Mouse (Mus musculus): Measurements from ENCODE around the gene Nek7. TPM values are rescaled to one million over a fixed set of nuclear protein-coding genes. Genes with fewer than 3 reads are reported as not detected.

The Nek7 gene
- total and polyA plus RNA-seq, 3 experiments: 29.1 to 75.1 (median 63.7) TPM

- TF ChIP-seq MAX (IDR thresholded peaks at IDR 0.05; ENCODE audit: low read length): no peak
- no peak for TF ChIP-seq ZC3H11A (IDR thresholded peaks at IDR 0.05; ENCODE audit: low read depth, low read length)
- no peak for TF ChIP-seq HCFC1 (IDR thresholded peaks at IDR 0.05; ENCODE audit: low read depth, low read length)
- no peak for TF ChIP-seq CTCF (conservative IDR thresholded peaks at IDR 0.05 in 1 of 2, IDR thresholded peaks at IDR 0.05 in 1 of 2; ENCODE audit: low read depth in 2 of 2, low read length in 2 of 2)
- TF ChIP-seq BHLHE40 (IDR thresholded peaks at IDR 0.05; ENCODE audit: low read depth, low read length): no peak
- no peak for TF ChIP-seq CHD1 (IDR thresholded peaks at IDR 0.05; ENCODE audit: low read depth, low read length)
- no peak for TF ChIP-seq MAZ (IDR thresholded peaks at IDR 0.05; ENCODE audit: low read depth, low read length)
- TF ChIP-seq GABPA (IDR thresholded peaks at IDR 0.05; ENCODE audit: insufficient replicate concordance, low read depth, low read length): no peak
- no peak for TF ChIP-seq JUND (conservative IDR thresholded peaks at IDR 0.05; ENCODE audit: low read depth, low read length)
- Histone ChIP-seq H3K36me3 (replicated peaks in 1 of 2; ENCODE audit: control insufficient read depth in 1 of 2, insufficient read depth in 1 of 2, low read length in 1 of 2) (peaks cover 16 to 64% of the 10 kb centered on the region in 2 experiments), H3K79me2 (replicated peaks; ENCODE audit: control insufficient read depth, extremely low read depth, insufficient read depth, poor library complexity, severe bottlenecking) (0 out of 2 replicates have a peak, but pooled peaks cover 3% of the 10 kb centered on the region), H3K27ac (ENCODE audit: insufficient read depth, low read depth) (no peak overlapping the region), H3K4me3 (replicated peaks in 1 of 3; ENCODE audit: low read depth in 2 of 3, low read length in 2 of 3, poor library complexity in 1 of 3) (no peak overlapping the region), H3K4me1 (ENCODE audit: control insufficient read depth in 1 of 2, insufficient read depth in 2 of 2) (peaks cover 14 to 59% of the 10 kb centered on the region in 2 experiments), H3K9me3 (replicated peaks; ENCODE audit: low read length) (no peaks in the 10 kb centered on the region), H3K9ac (ENCODE audit: insufficient read depth, low read depth) (no peak overlapping the region), H3K4me2 (ENCODE audit: insufficient read depth, low read depth, poor library complexity, severe bottlenecking) (no peak overlapping the region), H3K27me3 (replicated peaks) (no peaks in the 10 kb centered on the region)
- in situ Hi-C loops (cut with MboI; ENCODE audit: low pct_ligation_motif_present, low pct_unique_long_range_greater_than_20kb, low sequenced_read_pairs): no loop called here
- DNase-seq (ENCODE audit: extremely low read depth): no peak
- dilution Hi-C loops (cut with MboI; ENCODE audit: extremely low pct_ligation_motif_present, extremely low pct_unique_long_range_greater_than_20kb, low sequenced_read_pairs): no loop called here
Measured at GRCm38 (mm10) chr1:138507014-138507413, 112.9 kb downstream of the Nek7 start.

GRCm38 (mm10) chr1:138504228-138504627 is 115.7 kb downstream of the Nek7 start:
- TF ChIP-seq RCOR1 (conservative IDR thresholded peaks at IDR 0.05; ENCODE audit: low read depth, low read length): no peak
- no peak for TF ChIP-seq ZNF384 (IDR thresholded peaks at IDR 0.05; ENCODE audit: low read depth, low read length)
- TF ChIP-seq ETS1 (conservative IDR thresholded peaks at IDR 0.05; ENCODE audit: low read depth, low read length): no peak
- no peak for TF ChIP-seq KAT2A (IDR thresholded peaks at IDR 0.05; ENCODE audit: insufficient replicate concordance, low read length)
- no peak for TF ChIP-seq ELF1 (IDR thresholded peaks at IDR 0.05; ENCODE audit: low read depth, low read length)
- no peak for TF ChIP-seq CHD1 (IDR thresholded peaks at IDR 0.05; ENCODE audit: low read depth, low read length)
- TF ChIP-seq MXI1 (IDR thresholded peaks at IDR 0.05; ENCODE audit: low read depth, low read length): no peak
- no peak for TF ChIP-seq MYC (IDR thresholded peaks at IDR 0.05; ENCODE audit: low read depth, low read length)
- no peak for TF ChIP-seq POLR2AphosphoS2 (IDR thresholded peaks at IDR 0.05; ENCODE audit: low read depth, low read length)
- TF ChIP-seq HCFC1 (IDR thresholded peaks at IDR 0.05; ENCODE audit: low read depth, low read length): no peak
- no peak for TF ChIP-seq UBTF (IDR thresholded peaks at IDR 0.05; ENCODE audit: low read depth, low read length)
- no peak for TF ChIP-seq CHD2 (IDR thresholded peaks at IDR 0.05; ENCODE audit: low read length)
- TF ChIP-seq TBP (conservative IDR thresholded peaks at IDR 0.05; ENCODE audit: low read depth, low read length): no peak
- TF ChIP-seq MAFK (IDR thresholded peaks at IDR 0.05; ENCODE audit: insufficient replicate concordance, low read length): no peak
- no peak for TF ChIP-seq JUND (conservative IDR thresholded peaks at IDR 0.05; ENCODE audit: low read depth, low read length)
- no peak for TF ChIP-seq NRF1 (IDR thresholded peaks at IDR 0.05; ENCODE audit: low read depth, low read length)
- TF ChIP-seq SIN3A (IDR thresholded peaks at IDR 0.05; ENCODE audit: low read length): no peak
- no peak for TF ChIP-seq EP300 (IDR thresholded peaks at IDR 0.05; ENCODE audit: low read length)
- TF ChIP-seq ZMIZ1 (IDR thresholded peaks at IDR 0.05; ENCODE audit: low read depth, low read length): no peak
- TF ChIP-seq USF1 (IDR thresholded peaks at IDR 0.05; ENCODE audit: low read depth, low read length): no peak
- peaks cover 3 to 47% of the 10 kb centered on the region in 2 experiments for H3K4me1 ChIP-seq (ENCODE audit: control insufficient read depth in 1 of 2, insufficient read depth in 2 of 2)
- peaks cover 26 to 73% of the 10 kb centered on the region in 2 experiments for H3K36me3 ChIP-seq (replicated peaks in 1 of 2; ENCODE audit: control insufficient read depth in 1 of 2, insufficient read depth in 1 of 2, low read length in 1 of 2)
- no peak for DNase-seq (ENCODE audit: extremely low read depth)
- H3K4me3 ChIP-seq (replicated peaks in 1 of 3; ENCODE audit: low read depth in 2 of 3, low read length in 2 of 3, poor library complexity in 1 of 3): no peak overlapping the region
- no peak overlapping the region for H3K27ac ChIP-seq (ENCODE audit: insufficient read depth, low read depth)
- dilution Hi-C loops (cut with MboI; ENCODE audit: extremely low pct_ligation_motif_present, extremely low pct_unique_long_range_greater_than_20kb, low sequenced_read_pairs): no loop called here
- 0 out of 2 replicates have a peak, but pooled peaks cover 3% of the 10 kb centered on the region for H3K79me2 ChIP-seq (replicated peaks; ENCODE audit: control insufficient read depth, extremely low read depth, insufficient read depth, poor library complexity, severe bottlenecking)
- H3K9me3 ChIP-seq (replicated peaks; ENCODE audit: low read length): no peaks in the 10 kb centered on the region
- in situ Hi-C loops (cut with MboI; ENCODE audit: low pct_ligation_motif_present, low pct_unique_long_range_greater_than_20kb, low sequenced_read_pairs): no loop called here
- H3K4me2 ChIP-seq (ENCODE audit: insufficient read depth, low read depth, poor library complexity, severe bottlenecking): no peak overlapping the region
- H3K9ac ChIP-seq (ENCODE audit: insufficient read depth, low read depth): no peak overlapping the region
- H3K27me3 ChIP-seq (replicated peaks): no peaks in the 10 kb centered on the region

Measured in CH12.LX (cell line).